Mouse (Mus musculus): ENCODE data around the gene Inf2.

Inf2 gene

DNA sequence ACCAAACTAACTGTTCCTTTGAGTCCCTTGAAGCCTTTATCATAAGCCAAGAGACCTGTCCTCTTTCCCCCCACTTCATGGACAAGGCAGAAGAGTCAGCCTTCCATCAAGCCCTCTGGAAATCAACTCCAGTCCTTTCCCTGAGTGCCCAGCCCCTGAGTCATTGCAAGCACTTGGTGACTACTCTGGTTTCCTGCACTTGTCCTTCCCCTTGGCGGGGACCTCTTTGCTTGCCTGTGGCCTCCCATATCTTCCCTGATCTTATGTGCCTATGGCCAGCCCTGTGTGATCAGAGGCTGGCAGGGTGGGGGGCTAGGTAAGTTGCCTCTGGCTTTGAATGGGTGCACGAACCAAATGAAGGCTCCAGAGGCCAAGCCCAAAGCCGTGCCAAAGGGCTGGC, 33.3 kb downstream of the Inf2 start:
- DNase-seq (ENCODE audit: extremely low read depth, low read depth), result no peak

DNA sequence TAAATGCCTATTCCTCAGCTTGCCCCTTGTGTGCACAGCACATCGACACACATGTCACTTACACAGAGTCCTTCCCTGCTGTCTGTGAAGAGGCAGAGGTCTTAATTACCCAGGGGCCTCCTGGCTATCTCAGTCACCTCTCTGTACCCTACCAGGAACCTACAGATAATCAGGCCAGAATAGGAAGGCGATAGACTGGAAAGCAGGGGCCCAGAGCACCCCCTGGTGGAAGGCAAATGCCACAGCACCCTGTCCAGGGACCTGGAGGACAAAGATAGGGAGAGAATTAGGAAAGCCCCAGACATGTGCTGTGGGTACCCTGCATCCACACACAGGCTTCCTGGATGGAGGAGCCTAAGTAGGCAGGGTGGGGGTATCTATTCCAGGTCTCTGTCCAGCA, 35.2 kb downstream of the Inf2 start:
- DNase-seq (ENCODE audit: extremely low read depth, low read depth), result peak; percentile 97

DNA sequence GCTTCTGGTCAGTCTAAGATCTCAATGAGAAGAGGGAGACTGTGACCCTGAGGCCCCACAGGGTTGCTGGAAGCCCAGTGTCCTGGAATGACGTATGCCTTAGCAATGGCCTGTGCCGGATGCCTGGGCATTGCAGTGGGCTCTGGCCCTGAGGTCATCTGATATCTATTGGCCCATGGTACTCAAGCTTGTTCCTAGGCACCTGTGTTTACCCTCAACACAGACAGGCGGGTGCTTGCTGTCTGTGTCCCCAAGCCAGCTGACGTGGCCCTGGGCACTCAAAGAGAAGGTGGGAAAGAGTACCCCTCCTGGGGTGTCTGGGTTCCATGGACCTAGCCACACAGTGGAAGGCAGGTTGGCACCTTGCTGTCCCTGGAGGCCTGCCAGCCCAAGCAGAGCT, 37.1 kb downstream of the Inf2 start:
- DNase-seq (ENCODE audit: extremely low read depth, low read depth), result no peak

DNA sequence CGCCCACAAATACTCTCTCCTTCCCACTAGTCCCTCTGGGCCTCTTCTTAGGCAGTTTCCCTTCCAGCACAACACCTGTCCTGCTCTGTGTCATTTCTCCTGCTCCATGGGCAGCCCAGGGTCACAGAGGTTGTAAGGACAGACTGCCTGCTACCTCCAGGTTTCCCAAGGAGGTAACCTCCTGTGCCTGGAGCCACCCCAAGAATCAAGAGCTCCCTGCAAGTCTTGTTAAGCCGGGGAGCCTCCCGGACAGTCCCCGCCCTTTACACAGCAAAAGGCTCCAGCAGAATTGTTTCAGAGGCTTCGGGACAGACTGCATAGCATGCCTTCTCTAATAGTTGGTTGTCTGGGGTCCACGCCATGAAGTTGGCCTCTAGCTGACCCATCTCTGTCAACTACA, 37.9 kb downstream of the Inf2 start:
- DNase-seq (ENCODE audit: extremely low read depth, low read depth), result peak; percentile 44

DNA sequence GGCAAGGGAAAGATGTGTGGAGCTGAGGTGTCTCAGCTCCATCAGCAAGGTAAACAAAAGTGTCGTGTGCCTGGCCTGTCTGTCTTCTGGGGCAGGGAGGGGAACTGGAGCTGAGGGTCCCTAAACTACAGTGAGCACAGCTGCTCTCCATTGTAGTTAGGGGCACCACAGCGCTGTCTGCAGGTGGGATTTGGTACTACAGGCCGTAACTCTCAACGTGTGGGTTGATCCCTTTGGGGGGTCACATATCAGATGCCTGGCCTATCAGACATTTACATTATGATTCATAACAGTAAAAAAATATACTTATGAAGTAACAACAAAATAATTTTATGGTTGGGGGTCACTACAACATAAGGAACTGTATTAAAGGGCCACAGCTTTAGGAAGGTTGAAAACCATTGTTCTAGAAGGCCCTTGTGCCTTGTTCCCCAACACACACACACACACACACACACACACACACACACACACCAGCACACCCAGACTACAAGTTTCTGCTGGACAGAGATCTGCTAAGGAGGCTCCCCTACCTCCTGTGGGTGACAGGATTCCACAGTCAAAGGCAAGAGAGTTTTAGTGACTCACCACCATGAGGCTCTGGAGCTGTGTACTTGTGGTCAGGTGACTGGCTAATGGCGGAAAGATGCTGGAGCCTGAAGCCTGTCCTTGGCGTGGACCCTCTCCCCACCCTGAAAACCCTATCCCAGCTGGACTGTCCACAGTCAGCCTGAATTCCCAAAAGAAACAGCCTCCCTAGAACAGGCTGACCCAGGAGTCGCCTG, 38.7 kb downstream of the Inf2 start:
- peak; percentile 80 for DNase-seq (ENCODE audit: extremely low read depth, low read depth)

DNA sequence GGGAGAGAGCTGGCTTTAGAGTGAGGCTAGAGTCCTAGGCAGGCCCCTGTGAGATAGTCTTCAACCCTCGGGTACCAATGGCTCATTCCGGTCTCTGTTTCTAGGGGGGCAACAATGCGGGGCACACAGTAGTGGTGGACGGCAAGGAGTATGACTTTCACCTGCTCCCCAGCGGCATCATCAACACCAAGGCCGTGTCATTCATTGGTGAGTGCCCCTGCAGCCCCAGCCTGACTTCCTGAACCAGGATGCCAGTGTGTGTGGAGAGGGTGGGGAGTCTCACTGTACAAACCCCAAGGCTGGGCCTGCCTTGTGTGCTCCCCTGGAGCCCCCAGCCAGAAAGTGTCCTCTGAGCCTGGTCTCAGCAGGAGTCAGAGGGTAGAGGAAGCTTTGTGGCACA, 39.6 kb downstream of the Inf2 start:
- DNase-seq (ENCODE audit: extremely low read depth, low read depth), result peak; percentile 52

DNA sequence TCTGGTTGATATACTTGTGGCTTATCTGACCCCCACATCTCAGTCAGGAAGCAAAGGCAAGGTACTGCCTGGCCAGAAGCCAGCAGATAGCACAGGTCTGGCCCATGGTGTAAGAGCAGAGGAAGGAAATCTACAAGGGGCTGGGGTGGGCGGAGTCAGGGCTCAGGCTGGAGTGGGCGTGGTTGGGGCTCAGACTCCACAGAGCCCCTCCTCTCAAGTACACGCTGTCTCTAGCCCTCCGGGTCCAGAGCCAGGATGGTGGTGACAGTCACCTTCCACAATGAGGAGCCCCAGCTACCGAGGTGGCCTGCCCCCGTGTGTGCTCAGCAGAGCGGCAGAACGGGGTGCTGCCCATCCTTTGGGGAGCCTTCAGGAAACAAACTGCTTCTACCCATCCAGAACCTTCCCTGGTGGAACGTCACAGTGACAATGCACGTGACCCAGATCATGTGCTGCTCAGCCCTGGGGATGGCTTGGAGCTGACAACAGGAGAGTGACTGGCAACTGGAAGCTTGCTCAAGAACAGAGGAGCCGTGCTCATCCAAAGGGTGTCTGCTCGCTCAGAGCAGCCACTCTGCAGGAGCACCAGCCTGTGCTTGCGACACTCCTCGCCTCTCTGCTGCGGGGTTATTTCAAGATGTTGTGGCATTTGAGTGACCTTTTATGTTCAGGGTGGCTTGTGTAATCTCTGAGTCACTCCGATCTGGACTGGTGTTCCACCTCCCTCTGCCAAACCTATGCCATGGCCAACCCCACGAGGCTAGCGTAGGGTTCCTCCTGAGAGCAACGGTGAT, 40.5 kb downstream of the Inf2 start:
- DNase-seq (ENCODE audit: extremely low read depth, low read depth), result peak; percentile 99

DNA sequence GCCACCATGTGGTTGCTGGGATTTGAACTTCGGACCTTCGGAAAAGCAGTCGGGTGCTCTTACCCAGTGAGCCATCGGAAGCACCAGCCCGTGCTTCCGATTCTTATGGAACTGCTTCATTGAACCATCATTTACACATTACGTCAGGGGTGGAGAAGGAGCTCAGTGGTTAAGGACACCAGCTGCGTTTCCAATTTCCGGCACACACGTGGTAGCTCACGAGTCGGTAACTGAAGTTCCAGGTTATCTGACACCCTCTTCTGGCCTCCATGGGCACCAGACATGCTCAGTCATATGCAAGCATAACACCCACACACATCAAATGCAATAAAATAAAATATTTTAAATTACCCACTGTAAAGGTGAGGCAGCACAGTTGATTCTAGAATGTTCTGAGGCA, 41.4 kb downstream of the Inf2 start:
- DNase-seq (ENCODE audit: extremely low read depth, low read depth), result no peak

DNA sequence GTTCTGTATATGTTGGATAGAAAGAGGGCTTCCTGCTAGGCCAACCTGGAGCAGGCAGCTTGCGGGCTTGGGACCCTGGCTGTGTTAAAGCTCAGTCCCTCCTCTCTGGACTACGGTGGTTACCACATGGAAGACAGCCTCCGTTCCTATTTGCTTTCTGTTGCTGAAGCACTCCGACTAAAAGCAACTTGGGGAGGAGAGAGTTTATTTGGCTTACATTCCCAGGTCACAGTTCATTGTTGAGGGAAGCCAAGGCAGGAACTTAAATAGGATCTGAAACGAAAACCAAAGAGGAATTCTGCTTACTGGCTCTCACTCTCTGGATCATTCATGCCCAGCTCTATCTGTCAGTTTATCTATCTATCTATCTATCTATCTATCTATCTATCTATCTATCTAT, 42.2 kb downstream of the Inf2 start:
- no peak for DNase-seq (ENCODE audit: extremely low read depth, low read depth)

DNA sequence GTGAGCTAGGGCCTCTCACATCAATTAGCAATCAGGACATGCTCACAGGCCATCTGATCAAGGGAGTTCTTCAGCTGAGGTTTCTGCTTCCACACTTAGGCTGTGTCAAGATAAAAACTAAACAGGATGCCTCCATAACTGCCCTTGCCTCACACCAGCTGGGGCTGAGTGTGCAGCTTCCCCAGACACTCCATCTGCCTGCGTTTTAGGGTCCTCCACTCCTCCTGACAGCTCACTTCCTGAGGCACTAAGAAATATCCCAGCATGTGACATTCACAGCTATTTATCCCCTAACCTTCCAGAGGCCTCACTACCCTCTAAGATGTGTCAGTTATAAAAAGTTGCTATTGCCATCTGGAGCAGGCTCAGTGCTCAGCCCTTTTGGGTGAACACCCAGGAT, 42.9 kb downstream of the Inf2 start:
- no peak for DNase-seq (ENCODE audit: extremely low read depth, low read depth)

DNA sequence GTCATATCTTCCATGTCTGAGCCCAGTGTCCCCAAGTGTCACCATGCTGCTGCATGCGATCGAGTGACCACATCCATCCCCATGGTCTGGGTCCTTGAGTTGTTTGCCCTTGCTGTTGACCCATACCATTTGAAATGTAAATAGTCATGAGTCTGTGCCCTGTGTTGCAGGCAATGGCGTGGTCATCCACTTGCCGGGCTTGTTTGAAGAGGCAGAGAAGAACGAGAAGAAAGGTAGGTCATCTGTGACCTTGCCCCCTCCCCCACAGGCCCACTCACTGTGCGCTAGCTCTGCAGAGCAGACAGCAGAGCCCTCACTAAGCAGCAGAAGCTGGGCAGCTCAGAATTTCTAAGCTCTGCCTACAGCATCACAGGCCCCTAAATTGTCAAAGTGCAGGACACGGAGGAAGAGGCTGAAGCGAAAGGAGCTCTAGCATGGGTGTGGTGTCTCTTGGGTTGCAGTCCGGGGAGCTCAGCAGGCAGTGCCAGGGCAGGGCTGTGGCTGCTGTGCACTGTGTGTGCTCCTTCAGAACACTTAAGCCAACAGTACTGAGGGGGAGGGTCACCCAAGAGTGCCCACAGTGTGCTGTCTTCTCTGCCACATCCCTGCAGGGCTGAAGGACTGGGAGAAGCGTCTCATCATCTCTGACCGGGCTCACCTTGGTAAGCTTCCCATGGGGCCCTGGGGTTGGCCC, 43.6 kb downstream of the Inf2 start:
- DNase-seq (ENCODE audit: extremely low read depth, low read depth), result no peak

DNA sequence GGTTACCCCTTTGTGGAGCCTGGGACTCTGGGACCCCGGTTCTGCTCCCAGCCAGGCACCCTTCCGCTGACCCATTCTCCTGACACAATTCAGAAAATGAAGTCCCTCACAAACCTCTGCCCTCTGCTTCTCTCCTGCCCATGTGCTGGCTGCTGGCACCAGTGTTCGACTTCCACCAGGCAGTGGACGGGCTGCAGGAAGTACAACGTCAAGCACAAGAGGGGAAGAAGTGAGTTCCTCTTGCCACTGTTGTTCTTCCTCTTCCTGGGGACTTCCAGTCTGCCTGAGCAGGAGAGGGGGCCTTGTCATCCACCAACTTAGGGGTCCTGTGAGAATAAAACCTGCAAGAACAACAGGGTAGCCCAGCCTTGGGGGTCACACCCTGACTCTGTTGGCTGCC, 44.3 kb downstream of the Inf2 start:
- peak; percentile 53 for DNase-seq (ENCODE audit: extremely low read depth, low read depth)

DNA sequence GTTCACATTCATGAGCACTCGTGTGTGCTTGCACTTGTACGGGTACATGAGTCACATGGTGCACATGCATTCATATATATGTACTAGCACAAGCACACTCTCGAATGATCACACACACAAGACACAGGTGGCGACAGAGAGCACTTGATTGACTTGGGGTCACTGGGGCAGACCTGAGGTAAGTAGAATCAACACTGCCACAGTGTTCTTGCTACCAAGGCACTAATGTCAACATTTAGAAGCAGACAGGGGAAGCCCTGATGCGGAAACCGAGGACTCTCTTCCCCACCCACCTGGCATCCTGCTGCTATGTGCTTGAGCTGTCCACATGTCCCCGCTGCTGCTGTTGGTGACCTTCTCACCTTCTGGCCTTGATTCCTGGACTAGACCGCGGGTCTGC, 45.1 kb downstream of the Inf2 start:
- DNase-seq (ENCODE audit: extremely low read depth, low read depth), result peak; percentile 45

DNA sequence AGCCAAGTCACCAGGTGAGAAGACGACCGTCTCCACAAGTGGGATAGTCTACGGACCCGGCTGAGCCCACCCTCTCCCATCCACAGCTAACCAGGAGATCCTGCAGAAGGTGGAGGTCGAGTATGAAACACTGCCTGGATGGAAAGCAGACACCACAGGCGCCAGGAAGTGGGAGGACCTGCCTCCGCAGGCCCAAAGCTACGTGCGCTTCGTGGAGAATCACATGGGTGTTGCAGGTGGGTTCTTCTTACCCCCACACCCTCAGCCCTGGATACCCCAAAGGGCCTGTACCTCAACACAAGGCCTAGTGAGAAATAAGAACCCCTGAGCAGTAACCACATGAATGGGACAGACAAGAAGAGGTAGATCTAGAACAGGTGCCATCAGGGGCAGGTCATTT, 50.9 kb downstream of the Inf2 start:
- DNase-seq (ENCODE audit: extremely low read depth, low read depth), result no peak

DNA sequence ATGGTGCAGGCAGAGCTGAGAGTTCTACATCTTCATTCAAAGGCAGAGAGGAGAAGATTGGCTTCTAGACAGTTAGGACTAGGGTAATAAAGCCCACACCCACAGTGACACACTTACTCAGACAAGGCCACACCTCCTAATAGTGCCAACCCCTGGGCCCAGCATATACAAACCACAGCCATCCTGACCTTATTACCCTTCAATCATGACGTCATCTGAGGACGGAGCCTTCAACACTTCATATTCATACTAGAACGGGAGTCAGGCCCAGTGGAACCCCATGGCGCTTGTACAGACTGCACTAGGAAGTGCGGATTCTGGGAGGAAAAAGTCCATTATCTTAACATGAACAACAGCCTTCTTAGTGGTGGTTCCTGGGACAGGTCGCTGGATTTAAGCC, 54.5 kb downstream of the Inf2 start:
- DNase-seq (ENCODE audit: extremely low read depth, low read depth), result no peak

DNA sequence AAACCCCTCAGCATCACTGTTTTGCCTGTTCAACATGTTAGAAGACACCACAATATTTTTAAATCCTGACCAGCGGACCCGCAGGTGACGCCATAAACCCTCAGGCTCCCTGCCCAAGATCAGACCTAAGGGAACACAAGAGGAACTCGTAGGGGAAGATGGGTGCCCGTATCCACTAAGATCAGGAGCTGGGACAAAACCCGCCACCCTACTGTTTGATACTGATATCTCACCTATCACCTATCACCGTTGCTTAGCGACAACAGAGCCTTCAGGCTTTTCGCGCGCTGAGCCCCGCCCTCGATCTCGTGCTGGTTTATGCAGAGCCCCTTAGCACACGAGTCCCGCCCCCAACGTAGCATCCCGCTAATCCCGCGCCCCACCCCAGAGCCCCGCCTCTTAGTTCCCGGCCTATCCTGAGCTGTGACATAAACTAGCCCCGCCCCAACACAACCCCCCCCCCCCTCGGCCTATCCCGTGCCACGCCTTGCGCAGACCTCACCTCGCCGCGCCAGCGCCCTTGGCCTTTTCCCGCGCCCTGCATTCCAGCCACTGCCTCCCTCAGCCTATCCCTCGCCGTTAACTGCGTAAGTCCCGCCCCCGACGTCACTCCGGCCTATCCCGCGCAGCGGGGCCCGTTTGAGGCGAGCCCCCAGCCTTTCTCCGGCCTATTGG, 55.7 kb downstream of the Inf2 start, which contains the start of gene Siva1:
TSS of gene Siva1 (plus strand) at position 500 of the 675 bp plus-strand sequence.
- peak; percentile 100 for DNase-seq (ENCODE audit: extremely low read depth, low read depth)

DNA sequence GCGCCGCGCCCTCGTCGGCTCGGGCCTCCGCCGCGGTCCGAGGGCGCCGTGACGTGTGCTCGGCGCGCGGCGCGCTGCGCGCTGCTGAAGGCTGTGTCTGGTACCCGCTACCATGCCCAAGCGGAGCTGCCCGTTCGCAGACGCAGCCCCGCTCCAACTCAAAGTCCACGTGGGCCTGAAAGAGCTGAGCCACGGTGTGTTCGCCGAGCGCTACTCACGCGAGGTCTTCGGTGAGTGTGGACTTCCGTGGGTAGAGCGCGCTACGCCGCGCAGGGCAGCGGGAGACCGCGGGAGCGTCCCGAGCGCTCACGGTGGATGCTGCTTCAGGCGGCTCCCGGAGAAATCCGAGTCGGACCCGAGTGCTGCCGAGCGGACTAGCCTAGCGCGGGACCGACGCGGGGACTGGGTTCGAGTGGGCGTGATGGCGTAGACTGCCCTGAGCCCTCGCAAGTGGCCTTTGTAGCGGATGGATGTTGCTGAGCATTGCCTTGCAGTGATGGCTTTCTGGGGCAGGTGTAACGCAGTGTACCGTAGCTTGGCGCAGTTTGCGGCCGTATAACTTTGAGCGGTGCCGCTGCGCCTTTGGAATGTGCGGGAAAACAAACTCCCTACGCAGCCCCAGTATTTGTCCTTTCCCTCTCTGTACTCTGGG, 56.4 kb downstream of the Inf2 start:
- DNase-seq (ENCODE audit: extremely low read depth, low read depth), result no peak

DNA sequence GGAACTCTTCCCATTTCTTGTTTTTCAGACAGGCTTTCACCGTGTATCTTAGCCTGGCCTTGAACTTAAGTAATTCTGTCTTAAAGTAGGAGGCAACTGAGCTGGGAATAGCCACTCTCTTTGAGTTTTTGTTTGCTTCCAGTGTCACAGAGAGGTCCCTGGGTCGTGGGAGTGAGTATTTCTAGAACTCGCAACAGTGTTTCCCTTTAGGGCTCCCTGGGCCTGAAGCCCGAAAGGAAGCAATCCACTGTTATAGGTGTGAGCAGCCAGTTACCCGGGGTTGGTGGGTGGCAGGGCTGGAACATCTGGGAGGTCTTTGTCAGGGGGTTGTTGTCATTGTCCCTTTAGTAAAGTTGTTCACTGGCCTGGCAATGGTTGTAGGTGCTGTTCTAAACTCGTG, 57.6 kb downstream of the Inf2 start:
- no peak for DNase-seq (ENCODE audit: extremely low read depth, low read depth)

DNA sequence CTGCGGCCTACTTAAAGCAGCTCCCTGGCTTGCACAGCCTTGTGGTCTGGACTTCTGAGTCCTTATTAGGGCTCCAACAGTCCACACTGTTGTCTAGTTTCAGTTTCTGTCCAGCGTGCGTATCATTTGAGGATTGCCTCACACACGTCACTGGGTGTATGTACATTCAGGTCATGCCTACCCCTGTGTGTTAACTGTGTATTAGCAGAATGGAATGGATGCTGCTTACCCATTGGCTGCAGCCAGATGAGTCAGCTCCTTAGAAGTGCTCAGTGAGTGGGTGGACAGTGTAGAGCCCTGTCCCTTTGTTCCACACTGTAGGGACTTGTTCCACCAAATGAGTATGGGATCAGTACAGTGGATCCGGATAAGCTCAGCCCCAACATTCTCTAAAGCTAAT, 59.5 kb downstream of the Inf2 start:
- no peak for DNase-seq (ENCODE audit: extremely low read depth, low read depth)

DNA sequence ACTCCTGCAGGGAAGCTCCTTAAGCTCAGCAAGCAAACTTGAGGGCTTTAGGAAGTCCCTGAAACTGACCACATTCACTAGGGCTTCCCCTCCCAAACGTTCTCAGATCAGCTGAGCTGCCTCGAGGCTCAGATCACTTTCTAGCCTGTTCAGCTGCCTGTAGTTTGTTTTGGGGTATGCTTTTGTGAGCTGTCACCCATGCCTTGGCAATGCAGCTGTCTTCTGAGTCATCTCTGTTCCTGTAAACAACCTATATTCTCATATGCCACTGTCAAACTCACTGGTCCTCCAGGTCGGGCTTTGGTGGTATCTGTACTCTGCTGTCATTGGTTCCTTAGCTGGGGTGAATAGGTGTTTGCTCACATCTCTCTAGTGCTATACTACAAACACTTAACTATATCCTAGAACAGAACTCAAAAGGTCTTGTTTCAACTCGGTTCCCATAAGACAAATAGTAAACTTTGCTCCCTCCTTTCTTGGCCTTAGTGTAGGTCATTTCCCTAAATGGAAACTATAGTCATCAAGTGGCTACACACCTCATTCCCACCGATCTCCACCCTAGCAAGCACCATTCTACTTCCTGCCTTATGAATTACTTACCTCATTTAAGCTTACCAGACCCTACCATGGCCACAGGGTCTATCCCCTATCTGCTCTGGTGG, 63.3 kb downstream of the Inf2 start:
- DNase-seq (ENCODE audit: extremely low read depth, low read depth), result no peak

Measured in MEL-GATA-1-ER (cell line).